Mouse (Mus musculus): ENCODE measurements around the gene Hsd17b3. TPM values are rescaled to one million over a fixed set of nuclear protein-coding genes. Genes with fewer than 3 reads are reported as not detected.

The Hsd17b3 gene
- not detected for total RNA-seq (2021)

DNA sequence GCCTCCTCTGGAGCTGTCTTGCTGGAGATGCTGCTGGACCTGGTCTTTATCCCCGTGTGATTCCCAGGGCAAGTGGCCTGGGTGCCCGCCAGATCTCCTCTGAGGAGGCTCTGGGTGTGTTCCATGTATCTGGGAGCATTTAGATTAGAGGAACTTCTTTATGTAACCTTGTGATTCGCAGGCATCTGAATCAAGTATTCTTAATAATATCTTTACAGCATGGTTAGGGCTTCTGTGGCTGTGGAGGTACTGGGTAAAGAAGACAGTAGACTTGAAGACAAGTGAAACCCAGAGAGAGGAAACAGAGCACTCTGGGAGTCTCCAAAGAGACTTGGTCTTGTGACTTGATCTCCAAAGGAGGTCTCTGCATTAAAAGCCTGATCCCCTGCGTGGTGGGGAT, at the start of gene Hsd17b3:
Gene Hsd17b3 (minus strand): TSS at position 101 of the 400 bp plus-strand sequence.
- DNase-seq: no peak

DNA sequence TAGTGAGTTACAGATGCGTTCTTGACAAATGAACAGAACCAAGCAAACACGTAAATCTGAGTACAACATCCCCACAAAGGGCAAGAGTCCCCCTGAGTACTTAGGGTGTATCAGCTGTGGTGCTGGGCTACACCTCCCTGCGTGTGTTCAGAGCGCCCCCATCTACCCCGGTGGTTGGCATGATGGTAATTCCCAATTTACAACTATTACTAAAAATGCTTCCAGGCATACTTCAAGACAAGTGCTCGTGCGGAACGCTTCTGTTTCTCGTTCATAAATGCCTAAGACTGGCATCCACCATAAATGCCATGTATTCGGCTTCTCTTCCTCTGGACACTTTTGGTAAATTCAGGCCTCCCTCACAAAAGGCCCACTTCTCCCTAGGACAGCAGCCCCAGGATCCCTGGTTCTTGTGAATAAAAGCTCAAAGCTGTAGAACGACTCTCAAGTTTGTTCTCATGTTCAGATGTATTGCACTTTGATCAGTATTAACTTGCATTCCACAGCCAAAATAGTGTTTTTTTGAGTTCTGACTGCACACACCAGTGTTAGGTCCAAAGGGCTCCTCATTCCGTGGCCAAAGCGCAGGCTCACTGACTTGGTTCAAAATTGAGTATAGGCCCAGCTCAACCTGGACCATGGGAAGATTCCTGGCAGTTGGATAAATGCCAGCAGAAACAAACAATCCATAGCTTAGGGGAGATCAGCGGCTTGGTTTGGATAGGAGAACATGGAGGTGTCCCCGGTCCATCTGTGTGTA, 40.8 kb upstream of the Hsd17b3 start:
- DNase-seq: peak; percentile 7 to 19

DNA sequence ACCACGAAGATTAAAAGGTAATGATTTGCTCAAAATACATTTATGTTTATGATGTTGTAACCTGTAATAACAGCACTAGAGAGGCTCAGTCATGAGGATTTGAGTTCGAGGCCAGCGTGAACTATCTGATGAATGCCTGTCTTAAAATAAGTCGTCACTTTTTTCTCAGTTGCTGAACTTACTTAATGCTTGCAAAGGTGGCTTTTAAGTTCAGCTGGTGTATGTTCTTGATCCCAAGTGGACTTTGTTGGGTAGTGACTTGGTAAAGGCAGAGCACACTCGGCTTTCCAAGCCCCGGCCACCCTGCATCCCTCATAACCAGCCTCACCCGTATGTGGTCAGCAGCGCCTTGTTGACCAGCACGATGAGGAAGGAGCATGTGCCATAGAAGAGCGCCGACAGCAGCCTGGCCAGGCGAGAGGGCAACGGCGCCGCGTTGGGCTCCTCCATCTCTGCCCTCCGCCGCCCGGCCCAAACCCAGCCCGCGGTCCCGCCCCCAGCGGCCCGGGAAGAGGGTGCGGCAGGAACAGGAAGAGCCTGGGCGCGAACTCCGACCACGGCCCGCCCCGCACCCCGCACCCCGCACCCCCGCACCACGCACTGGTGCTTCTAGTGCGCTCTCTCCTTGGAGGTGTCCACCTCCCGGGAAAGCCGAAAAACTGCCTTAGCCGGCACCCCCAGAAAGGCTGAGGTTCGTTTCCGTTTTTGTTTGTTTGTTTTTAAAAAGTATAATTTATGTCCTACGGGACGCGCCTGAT, 40.0 kb upstream of the Hsd17b3 start, which contains the start of gene Slc35d2:
Gene Slc35d2 (minus strand): TSS at position 511 of the 758 bp plus-strand sequence.
- peak in 1 of 2 experiments; percentile 17 for DNase-seq

DNA sequence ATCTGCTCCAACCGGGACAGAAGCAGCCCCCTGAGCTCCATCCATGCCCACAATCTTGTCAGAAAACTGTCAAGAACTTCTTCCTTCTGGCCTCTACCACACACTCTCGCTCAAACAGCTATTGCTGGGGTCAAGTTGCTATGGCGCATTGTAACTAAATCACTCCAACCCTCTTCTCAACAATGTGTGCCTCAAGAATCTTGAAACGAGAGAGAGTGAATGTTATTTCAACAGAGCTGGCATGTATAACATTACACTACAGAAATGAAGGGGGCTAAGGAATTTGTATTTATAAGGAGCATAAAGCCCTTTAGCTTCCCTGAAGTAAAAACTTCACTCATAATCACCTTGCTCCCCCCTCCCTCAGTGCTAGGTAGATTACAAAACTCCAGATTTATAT, 37.3 kb upstream of the Hsd17b3 start:
- DNase-seq: no peak

DNA sequence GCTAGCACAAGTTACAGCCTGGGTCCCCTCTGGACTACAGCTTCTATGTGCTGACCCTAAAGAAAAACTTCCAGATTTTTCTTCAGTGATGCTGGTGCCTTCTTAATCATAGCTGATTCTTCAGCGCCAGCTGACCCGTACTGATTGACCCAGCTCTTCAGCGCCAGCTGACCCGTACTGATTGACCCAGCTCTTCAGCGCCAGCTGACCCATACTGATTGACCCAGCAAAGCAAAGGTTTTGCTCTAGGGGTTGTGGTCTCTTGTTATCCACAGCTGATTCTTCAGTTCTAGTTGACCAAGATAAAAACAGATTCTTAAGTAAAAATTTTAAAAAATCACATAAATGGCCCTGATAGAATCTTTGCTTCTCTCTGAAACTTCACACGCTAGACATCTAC, 35.9 kb upstream of the Hsd17b3 start:
- no peak for DNase-seq

DNA sequence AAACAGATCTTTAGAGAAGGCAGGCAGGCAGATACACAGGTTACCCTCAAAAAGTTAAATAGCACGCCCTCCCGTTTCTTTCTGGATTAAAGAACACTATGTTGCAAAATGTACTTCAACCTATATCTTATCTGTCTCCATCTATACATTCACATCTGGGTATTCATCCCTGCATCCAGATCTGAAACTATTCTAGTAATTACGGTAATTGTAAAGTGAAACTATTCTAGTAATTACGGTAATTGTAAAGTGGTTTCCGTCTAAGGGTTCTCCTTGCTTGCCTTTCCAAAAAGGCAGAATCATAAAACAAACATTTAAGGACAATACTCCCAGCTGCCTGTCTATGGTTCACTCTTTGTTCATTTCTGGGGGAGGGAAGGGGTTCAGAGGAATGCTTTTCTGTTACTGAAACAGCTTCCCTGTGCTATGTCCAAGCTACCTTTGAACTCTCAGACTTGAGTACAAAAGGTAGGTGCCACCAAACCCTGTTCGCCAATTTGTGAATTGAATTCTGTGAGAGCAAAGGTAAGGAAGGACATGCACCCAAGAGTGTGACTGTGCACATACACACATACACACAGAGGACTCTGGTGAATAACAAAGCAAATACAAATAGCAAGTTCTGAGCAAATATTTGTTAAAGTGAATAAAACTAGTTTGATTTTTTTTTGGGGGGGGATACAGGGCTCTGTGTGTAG, 34.6 kb upstream of the Hsd17b3 start:
- no peak for DNase-seq

GRCm38 (mm10) chr13:64120760-64121159, 31.7 kb upstream of the Hsd17b3 start:
- DNase-seq: no peak

DNA sequence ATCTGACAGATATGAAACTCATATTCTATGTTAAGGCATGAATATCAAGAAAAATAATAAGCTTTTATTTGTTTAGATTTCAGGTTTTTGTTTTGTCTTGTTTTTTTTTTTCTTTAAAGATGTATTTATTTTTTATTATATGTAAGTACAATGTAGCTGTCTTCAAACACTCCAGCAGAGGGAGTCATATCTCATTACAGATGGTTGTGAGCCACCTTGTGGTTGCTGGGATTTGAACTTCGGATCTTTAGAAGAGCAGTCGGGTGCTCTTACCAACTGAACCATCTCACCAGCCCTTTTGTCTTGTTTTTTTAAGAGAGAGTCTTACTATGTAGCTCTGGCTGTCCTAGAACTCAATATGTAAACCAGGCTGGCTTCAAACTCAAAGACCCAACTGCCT, 28.4 kb upstream of the Hsd17b3 start:
- no peak for DNase-seq

DNA sequence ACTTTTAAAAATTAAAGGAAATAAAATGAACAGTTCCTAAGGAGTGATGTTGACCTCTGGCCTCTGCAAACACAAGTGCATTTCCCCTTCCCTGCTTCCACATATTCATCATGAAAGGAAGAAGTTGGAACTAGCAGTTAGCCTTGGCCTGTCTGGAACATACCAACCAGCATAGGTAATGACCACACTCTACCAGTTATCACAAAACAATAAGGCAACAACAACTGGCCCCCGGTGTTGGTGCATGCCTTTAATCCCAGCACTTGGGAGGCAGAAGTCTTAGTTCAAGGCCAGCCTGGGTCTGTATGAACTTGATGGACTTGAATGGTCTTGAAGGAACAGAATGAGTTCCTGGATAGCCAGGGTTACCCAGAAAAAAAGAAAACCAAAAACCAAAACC, 21.4 kb upstream of the Hsd17b3 start:
- DNase-seq: no peak

DNA sequence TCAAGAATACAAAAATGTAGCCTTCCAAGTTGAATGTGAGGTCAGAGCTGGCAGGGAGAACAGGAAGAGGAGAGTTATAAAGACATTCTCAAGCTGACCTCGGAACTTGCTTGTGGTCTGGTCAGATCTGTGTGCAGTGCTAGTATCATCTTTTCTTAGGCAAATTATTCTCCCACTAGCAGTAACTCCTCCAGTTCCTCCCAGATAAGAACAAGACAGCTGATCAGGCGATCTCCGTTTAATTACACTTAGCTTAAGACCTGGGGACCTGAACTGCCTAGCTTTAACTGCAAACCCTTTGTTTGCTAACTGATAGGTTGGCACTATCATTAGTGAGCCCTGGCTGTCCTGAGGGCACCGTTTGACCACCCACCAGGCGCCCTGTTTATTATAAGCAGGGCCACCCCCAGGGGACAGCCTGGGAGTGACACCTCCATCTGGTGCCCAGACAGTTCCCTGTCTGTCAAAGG, 19.4 kb upstream of the Hsd17b3 start:
- DNase-seq: no peak

GRCm38 (mm10) chr13:64107535-64107934, 18.5 kb upstream of the Hsd17b3 start:
- DNase-seq: no peak

GRCm38 (mm10) chr13:64107105-64107504, 18.1 kb upstream of the Hsd17b3 start:
- no peak for DNase-seq

DNA sequence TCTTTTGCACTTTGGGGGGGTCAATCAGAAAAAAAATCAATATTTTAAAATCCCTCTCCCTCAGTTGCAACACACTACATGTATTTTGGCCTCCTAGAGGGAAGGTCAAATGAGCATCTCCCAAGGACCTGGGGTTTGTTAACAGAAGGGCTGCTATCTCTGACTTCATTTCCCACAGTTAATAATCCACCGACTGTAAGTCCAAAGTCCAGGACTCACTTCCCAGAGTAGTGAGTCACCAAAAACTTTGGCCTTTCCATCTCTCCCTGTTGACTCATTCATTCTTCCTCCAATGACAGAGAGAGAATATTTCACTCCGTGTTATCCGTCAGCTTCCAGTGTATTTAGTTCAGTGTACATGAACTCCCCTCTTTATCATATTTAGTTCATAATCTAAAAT, 16.7 kb upstream of the Hsd17b3 start:
- DNase-seq: no peak

GRCm38 (mm10) chr13:64100186-64100585, 11.2 kb upstream of the Hsd17b3 start:
- DNase-seq: peak in 1 of 2 experiments; percentile 10

DNA sequence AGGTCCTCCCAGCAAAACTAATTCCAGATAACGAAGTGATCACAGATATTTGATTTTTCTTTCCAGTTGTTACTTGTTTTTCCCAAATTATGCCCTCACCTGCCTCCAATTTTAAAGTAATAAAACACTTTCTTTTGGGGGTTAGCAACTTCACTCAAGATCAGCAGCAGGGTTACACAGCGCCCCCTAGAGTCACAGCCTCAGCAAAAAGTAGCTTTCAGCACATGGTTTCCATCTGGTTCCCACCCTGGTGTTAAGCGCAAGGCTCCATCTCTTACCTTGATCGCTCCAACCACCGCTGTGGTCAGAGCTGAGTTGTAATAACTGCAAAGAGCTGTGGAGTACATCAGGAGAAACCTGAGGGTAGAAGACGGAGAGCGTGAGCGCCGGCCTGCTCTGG, 10.0 kb upstream of the Hsd17b3 start:
- no peak for DNase-seq

DNA sequence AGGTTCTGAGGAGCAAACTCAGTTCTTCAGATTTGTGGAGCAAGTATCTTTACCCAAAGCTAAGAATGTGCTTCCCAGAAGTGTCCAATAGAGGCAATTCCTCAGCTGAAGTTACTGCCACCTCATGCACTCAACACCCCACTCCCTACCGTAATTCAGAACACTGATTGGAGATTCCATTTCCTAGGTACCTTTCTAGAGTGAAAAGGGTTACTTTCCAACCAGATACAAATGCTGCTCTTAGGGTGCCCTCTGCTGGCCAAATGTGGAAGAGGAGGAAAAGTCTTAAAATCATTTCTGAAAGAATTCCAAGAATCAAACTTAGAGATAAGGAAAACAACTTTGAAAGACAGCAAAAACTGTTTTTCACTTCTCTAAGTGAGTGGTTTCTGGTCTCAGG, 4.3 kb upstream of the Hsd17b3 start:
- peak; percentile 16 to 46 for DNase-seq

DNA sequence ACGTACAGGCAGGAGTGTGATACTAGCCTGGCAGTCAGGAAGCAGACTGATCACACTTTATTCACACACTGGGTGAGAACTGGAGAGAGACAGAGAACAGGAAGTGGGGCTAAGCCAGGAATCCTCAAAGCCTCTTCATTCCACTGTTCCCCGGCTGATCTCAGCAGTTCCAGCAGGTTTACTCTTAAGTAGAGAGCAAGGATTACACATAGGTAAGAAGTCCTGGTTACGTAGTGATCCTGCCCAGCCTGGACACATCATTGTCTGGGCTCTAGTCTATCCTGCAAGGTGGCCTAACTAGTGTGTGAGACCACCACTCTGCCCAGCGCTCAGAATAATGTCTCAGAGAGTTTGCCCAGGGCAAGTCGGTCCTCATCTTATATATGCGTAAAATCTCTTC, 3.7 kb upstream of the Hsd17b3 start:
- DNase-seq: no peak

- no peak for DNase-seq
These were observed 3.1 kb upstream of the Hsd17b3 start for GRCm38 (mm10) chr13:64092141-64092540.

DNA sequence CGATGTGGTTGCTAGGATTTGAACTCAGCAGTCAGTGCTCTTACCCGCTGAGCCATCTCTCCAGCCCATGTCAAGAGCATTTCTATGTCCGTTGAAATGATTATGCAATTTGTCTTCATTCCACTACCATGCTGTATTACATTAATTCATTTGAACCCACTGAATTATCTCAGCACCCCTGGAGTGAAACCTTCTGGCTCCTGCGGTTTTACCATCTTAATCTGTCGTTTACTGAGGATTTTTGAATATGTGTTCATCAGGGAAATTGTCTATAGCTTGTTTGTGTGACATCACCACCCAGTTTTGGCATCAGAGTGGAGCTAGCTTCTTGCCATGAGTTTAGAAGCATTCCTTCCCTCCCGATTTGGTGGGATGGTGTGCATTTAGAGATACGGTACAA, 2.0 kb upstream of the Hsd17b3 start:
- DNase-seq: no peak

GRCm38 (mm10) chr13:64090278-64090677, 1.2 kb upstream of the Hsd17b3 start:
- no peak for DNase-seq

DNA sequence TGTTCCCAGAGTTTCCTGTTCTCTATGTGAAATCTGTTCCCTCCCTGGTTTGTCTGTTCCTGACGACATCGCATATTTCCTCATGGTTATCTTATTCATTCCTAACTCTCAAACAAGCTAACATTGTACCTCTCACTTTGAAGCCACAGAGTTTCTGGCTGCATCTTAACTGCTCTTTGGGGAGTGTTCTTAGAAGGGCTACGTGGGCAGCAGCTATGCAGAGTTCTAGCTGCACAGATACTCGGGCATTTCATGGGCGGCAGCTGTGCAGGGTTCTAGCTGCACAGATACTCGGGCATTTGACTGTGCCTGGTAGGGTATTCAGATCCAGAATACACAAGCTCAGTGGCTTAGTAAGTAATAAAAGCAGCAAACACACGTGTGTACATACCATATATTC, 973 bp downstream of the Hsd17b3 start:
- no peak for DNase-seq

- no peak for DNase-seq
These were observed 3.0 kb downstream of the Hsd17b3 start for GRCm38 (mm10) chr13:64086036-64086435.

DNA sequence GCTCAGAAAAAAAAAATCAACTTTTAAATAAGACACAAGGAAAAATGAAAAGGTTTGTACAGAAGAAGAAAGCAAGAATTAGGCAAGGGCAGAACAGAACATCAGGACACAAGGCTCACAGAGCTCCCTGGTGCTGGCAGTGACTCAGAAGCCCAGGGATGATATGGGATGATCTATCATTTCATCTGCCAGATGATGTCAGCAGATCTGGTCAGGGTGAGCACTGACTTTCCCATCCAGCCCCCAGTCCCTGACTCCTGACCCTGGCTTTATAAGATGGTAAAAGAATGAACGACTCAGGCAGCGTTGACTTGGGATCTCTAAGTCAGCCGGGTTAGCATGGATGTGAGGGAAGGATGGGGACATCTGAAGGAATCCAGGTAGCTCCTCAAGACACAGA, 5.7 kb downstream of the Hsd17b3 start:
- no peak for DNase-seq

Measured in layer of hippocampus, postnatal 36 days (tissue).